ENCODE assay signal across 19 mouse cellular contexts in genomic region chr6:88205937-88206336, GRCm38 (mm10). TPM values are rescaled to one million over a fixed set of nuclear protein-coding genes. Genes with fewer than 3 reads are reported as not detected.
DNase-seq lines count a peak whose midpoint lies in the region; ATAC-seq lines count a peak whose summit lies in the region.
"Had no signal": no experiment of that assay in that cellular context is flagged by ENCODE, and none has a peak within 500 bp of the region (broad histone marks: within the 10 kb centered on the region; RNA-seq: fewer than 3 reads in every experiment).

No protein-coding gene starts in this region.

- no peaks in the 10 kb centered on the region for H3K36me3 ChIP-seq in neural tube, embryonic 11.5 days (ENCODE audit: control insufficient read depth, insufficient read depth, low read length)
- H3K36me3 ChIP-seq: liver, embryonic 15.5 days; midbrain, embryonic 15.5 days; stomach, embryonic 15.5 days had no signal

- DNase-seq in embryo, embryonic 9.5 days (ENCODE audit: extremely low spot score) = peak; percentile 25
- DNase-seq in embryo, embryonic 11 days = no peak
- DNase-seq in neural tube, embryonic 11.5 days (ENCODE audit: low spot score) = peak; percentile 10
- DNase-seq in neural tube, embryonic 10.5 days (ENCODE audit: extremely low spot score, low spot score) = no peak
- peak; percentile 58 for DNase-seq in kidney, postnatal 14 days
- peak; percentile 54 to 71 for DNase-seq in lung, postnatal 4 days
- DNase-seq in gastrocnemius, adult 18-20 months (ENCODE audit: low spot score) = no peak
- DNase-seq in thymus, postnatal 4 days = no peak
- DNase-seq: cerebellum, adult 11 months; right cerebral cortex, postnatal 4 days had no signal

- H3K27me3 ChIP-seq in neural tube, embryonic 11.5 days (ENCODE audit: control insufficient read depth, insufficient read depth, low read length) = peaks cover 61% of the 10 kb centered on the region

- 7% methylated on average over 9 of the region's 9 CpGs for WGBS in neural tube, embryonic 11.5 days

- no peaks in the 10 kb centered on the region for H3K9me3 ChIP-seq in neural tube, embryonic 11.5 days (ENCODE audit: control insufficient read depth, low read length)
- H3K9me3 ChIP-seq: liver, embryonic 15.5 days; midbrain, embryonic 15.5 days; stomach, embryonic 15.5 days had no signal

- H3K4me2 ChIP-seq in neural tube, embryonic 11.5 days (ENCODE audit: low read depth) = no peak overlapping the region
- H3K4me2 ChIP-seq: liver, embryonic 15.5 days; midbrain, embryonic 15.5 days; stomach, embryonic 15.5 days had no signal

- no peak overlapping the region for H3K4me3 ChIP-seq in neural tube, embryonic 11.5 days (ENCODE audit: low read depth, low read length)
- H3K4me3 ChIP-seq: layer of hippocampus, adult 2 months; liver, embryonic 15.5 days; midbrain, embryonic 15.5 days; stomach, embryonic 15.5 days had no signal

- no peaks in the 10 kb centered on the region for H3K4me1 ChIP-seq in neural tube, embryonic 11.5 days (ENCODE audit: control insufficient read depth, insufficient read depth, low read length)

- H3K27ac ChIP-seq in neural tube, embryonic 11.5 days (ENCODE audit: low read depth, low read length) = no peak overlapping the region
- H3K27ac ChIP-seq: layer of hippocampus, adult 2 months; liver, embryonic 15.5 days; midbrain, embryonic 15.5 days; stomach, embryonic 15.5 days had no signal

- no peak for ATAC-seq in neural tube, embryonic 11.5 days (ENCODE audit: insufficient read depth, low FRiP score, low TSS enrichment)
- ATAC-seq: forebrain, embryonic 14.5 days had no signal

- H3K9ac ChIP-seq in neural tube, embryonic 11.5 days (ENCODE audit: low read length) = no peak overlapping the region
- H3K9ac ChIP-seq: liver, embryonic 15.5 days; midbrain, embryonic 15.5 days; stomach, embryonic 15.5 days had no signal

RNA-seq across cellular contexts. Expression of gene Gata2, which starts 12.2 kb away (rescaled TPM):
- polyA plus RNA-seq in neural tube, embryonic 11.5 days (2014; fragmentation: Nextera tagmentation; extraction: Ambion mirVana) = 8.3 and 8.9 TPM in 2 replicates
- total RNA-seq in gastrocnemius, adult 18-20 months (2021) = 1 to 10 TPM; 5.7 to 6.6 TPM

RNA-seq across cellular contexts. Expression of gene Dnajb8, which starts 16.1 kb away (rescaled TPM):
- not detected in 2 replicates for polyA plus RNA-seq in neural tube, embryonic 11.5 days (2014; fragmentation: Nextera tagmentation; extraction: Ambion mirVana)
- not detected for total RNA-seq in gastrocnemius, adult 18-20 months (2021)
- total RNA-seq: layer of hippocampus, adult 2 months; left cerebral cortex, postnatal 4 days; neutrophil, adult 5-6 weeks had no signal
- polyA plus RNA-seq: embryonic facial prominence, embryonic 14.5 days; forebrain, embryonic 14.5 days; liver, embryonic 15.5 days; midbrain, embryonic 15.5 days; stomach, embryonic 15.5 days; urinary bladder, adult 2 months had no signal

Comparison
In these comparisons a context has a peak if more than half of its experiments do, and no peak if none do; other contexts are left out.
1. DNase-seq: peak in embryo, embryonic 9.5 days (single experiment), neural tube, embryonic 11.5 days (single experiment), kidney, postnatal 14 days (single experiment) and lung, postnatal 4 days (2 of 2); none in embryo, embryonic 11 days (single experiment), neural tube, embryonic 10.5 days (single experiment), gastrocnemius, adult 18-20 months (single experiment) and thymus, postnatal 4 days (single experiment).